Mouse (Mus musculus): ENCODE measurements at regions not wholly inside any gene's neighbourhood (a gene's known extent, or its start where the extent isn't known, plus 50 kb on each side); places are given as distances from the start of the nearest gene placed in this dataset.

DNA sequence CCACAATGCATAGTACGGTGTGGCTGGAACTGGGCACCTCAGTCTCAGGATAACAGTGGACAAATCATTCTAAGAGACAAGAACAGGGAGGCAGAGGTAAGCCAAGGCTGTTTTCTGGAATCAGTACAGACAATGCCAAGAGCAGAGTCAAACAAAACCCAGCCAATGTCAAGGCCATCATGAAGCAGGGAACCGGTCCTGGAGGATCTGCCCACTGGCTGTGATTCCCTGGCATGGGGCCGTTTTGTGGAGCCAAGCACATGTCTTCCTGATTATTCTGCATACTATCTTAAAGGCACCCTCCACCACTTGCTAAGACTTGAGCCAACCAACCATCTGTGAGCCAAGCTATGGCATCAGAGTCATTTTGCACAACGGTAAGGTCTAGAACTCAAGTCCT, 222.6 kb downstream of the Sec61b start:
- Histone ChIP-seq H3K4me1 (no peaks in the 10 kb centered on the region), H3K27me3 (replicated peaks) (no peaks in the 10 kb centered on the region), H3K27ac (no peak overlapping the region), H3K9me3 (replicated peaks) (no peaks in the 10 kb centered on the region), H3K9ac (no peak overlapping the region), H3K4me3 (no peak overlapping the region), H3K36me3 (no peaks in the 10 kb centered on the region), H3K4me2 (no peak overlapping the region)
- 74% methylated on average over 4 of the region's 4 CpGs for WGBS (ENCODE audit: insufficient replicate concordance)
- ATAC-seq, result no peak

DNA sequence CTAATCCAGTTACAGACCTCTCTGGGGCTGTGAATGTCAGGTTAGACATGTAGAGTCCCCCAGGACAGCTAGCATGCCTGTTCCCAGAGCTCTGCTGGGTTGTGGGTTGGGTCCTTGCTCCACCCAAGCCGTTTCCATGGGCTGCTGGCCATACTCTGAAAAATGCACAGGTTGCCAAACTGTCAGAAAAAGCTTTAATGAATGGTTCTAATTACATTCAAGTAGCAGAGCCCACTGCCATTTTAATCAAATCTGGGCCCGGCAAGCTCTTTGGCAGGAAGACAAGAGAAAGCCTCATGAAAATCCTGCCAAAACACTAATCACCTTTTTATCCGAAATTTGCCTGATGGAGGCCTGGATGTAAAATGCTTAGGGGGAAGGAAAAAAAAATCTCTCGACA, 224.1 kb downstream of the Sec61b start:
- Histone ChIP-seq H3K4me1 (no peaks in the 10 kb centered on the region), H3K4me3 (no peak overlapping the region), H3K27ac (no peak overlapping the region), H3K9me3 (replicated peaks) (no peaks in the 10 kb centered on the region), H3K27me3 (replicated peaks) (no peaks in the 10 kb centered on the region), H3K9ac (no peak overlapping the region), H3K36me3 (no peaks in the 10 kb centered on the region), H3K4me2 (no peak overlapping the region)
- whole genome bisulfite sequencing (ENCODE audit: insufficient replicate concordance), result 54% methylated on average over 4 of the region's 4 CpGs
- no peak for ATAC-seq

DNA sequence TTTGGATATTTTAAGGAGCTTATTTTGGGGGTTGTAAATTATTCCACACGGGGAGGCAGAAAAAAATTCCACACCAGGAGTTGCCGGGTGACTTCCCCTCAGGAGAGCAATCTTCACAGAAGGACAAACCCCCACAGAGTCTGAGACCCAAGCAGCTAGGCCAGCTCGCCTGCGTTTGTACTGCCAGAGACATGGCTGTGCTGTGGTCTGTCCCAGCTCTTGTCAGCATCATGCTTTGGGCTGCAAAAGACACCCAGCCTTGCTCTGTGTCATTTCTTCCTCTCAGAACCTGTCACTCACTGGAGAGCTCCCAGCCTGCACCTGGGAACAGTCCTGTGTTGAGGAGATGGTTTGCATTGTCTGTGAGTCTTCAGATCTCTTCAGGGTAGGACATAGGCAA, 224.5 kb downstream of the Sec61b start:
- 62% methylated on average over 4 of the region's 4 CpGs for WGBS (ENCODE audit: insufficient replicate concordance)
- H3K4me1 ChIP-seq, result no peaks in the 10 kb centered on the region
- H3K36me3 ChIP-seq, result no peaks in the 10 kb centered on the region
- H3K9me3 ChIP-seq (replicated peaks), result no peaks in the 10 kb centered on the region
- no peaks in the 10 kb centered on the region for H3K27me3 ChIP-seq (replicated peaks)
- H3K4me2 ChIP-seq, result no peak overlapping the region
- ATAC-seq, result no peak
- H3K9ac ChIP-seq, result no peak overlapping the region
- H3K27ac ChIP-seq, result no peak overlapping the region
- no peak overlapping the region for H3K4me3 ChIP-seq

DNA sequence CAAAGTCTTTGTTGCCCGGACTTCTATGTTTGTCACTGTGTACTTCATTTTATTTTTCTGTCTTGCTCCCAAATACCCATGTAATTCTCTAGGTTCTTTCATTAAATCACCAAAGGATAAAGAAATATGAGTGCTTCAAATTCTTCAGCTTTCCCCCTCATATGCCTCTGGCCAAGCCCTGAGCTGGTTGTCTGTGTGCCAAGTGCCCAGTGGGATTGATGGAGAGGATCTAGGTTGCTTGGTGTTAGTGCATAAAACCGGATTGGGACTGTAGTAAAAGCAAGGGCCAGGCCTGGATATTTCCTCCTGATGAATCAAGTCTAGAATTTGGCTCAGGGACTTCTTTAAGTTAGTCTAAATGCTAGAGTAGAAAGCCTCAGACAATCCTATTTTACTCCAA, 229.0 kb downstream of the Sec61b start:
- H3K9me3 ChIP-seq (replicated peaks), result no peaks in the 10 kb centered on the region
- 53% methylated on average over 2 of the region's 2 CpGs for WGBS (ENCODE audit: insufficient replicate concordance)
- no peak overlapping the region for H3K4me2 ChIP-seq
- no peak overlapping the region for H3K4me3 ChIP-seq
- no peaks in the 10 kb centered on the region for H3K4me1 ChIP-seq
- H3K27me3 ChIP-seq (replicated peaks), result no peaks in the 10 kb centered on the region
- no peaks in the 10 kb centered on the region for H3K36me3 ChIP-seq
- H3K27ac ChIP-seq, result no peak overlapping the region
- H3K9ac ChIP-seq, result no peak overlapping the region
- no peak for ATAC-seq

DNA sequence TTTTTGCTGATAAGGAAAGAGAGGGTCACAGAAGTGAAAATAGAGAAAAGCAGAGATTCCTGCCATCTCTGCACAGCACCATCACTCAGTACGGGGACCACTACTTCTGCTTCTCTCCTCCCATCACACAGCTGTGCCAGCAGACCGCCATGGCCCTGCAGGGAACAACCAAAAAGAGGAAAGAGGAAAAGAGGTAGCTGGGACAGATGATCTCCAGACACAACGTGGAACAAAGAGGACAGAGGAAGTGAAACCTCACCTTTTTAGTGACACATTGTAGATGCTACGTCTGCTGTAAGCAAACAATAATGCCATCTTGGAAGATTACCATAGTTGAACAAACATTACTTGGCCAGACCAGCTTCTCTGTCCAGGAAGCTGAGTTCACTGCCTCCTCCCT, 230.1 kb downstream of the Sec61b start:
- H3K9ac ChIP-seq, result no peak overlapping the region
- no peak for ATAC-seq
- WGBS (ENCODE audit: insufficient replicate concordance), result 28% methylated on average over 4 of the region's 4 CpGs

DNA sequence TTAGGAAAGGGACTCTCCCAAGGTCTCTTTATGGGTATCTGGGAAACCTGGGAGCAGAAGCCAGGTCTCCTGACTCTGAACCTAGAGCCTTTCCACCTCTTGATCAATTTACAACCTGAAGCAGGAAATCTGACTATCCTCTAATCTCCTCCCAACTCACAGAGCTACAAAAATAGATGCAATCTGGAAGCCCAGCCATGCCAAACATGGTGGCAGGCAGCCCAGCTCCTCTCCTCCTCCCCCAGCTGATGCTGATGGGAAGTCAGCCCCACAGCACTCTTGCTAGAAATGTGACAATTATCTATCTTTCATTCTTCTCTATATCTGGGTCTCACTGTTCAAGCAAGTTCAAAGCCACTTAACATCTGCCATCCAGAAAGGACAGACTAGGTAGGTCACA, 233.5 kb downstream of the Sec61b start:
- Histone ChIP-seq H3K4me1 (no peaks in the 10 kb centered on the region), H3K9me3 (replicated peaks) (no peaks in the 10 kb centered on the region), H3K4me3 (no peak overlapping the region), H3K4me2 (no peak overlapping the region), H3K27me3 (replicated peaks) (no peaks in the 10 kb centered on the region), H3K9ac (no peak overlapping the region), H3K36me3 (no peaks in the 10 kb centered on the region), H3K27ac (no peak overlapping the region)
- no peak for ATAC-seq

More for the DNA sequence above, 230.1 kb downstream of the Sec61b start:
- Histone ChIP-seq H3K36me3 (no peaks in the 10 kb centered on the region), H3K4me1 (no peaks in the 10 kb centered on the region), H3K27me3 (replicated peaks) (no peaks in the 10 kb centered on the region), H3K9me3 (replicated peaks) (no peaks in the 10 kb centered on the region), H3K4me3 (no peak overlapping the region), H3K27ac (no peak overlapping the region), H3K4me2 (no peak overlapping the region)

DNA sequence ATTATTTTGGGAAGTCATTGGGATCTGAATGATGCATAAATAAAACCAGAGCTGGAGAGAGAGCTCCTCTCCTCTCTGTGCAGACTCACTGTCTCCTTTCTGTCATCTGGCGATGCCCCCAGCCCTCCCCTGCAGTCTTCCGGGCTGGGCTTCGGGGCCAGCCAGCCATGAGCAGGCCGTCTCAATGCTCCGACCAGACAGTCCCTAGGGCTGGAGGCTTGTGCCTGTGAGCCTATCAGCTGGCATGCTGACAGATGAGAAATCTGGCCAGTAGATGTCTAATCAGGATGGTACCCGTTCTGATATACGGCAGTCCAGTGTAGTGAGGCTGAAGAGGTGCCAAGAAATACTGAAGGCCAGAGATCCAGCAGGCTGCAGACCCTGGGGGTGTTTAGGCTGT, 238.9 kb downstream of the Sec61b start:
- H3K4me3 ChIP-seq, result no peak overlapping the region
- ATAC-seq, result no peak

DNA sequence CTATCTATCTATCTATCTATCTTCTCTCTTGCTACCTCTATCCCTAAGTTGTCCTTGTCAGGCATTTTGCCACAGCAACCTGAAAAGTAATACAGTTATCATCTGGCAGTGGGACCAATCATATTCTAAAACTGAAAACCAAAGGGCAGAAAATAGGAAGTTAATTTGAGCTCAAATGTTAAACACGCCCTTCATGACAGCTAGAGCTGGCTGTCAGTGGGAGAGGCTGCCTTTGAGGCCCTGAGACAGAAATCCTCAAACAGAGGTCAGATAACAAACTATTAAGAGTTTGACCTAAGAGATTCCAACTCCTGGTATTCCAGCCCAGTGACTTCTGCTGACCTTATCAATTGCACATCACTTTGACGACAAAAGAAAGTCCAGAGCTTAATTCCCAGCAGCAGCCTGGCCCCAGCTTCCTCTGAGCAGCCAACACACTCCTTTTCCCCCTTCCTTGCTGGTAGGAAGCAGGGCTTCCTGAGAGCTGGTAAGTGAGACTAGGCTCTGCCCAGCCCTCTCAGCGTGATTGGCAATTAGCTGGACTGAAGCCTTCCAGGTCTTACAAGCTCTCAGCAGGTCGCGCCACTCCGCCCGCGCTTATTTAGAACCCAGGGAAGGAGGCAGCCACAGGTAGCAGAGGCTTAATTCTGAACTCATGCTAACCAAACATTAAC, 250.0 kb downstream of the Sec61b start:
- 0 out of 2 replicates have a peak, but pooled peaks cover 3% of the 10 kb centered on the region for H3K27me3 ChIP-seq (replicated peaks)
- no peak for ATAC-seq
- no peak overlapping the region for H3K4me3 ChIP-seq
- no peaks in the 10 kb centered on the region for H3K9me3 ChIP-seq (replicated peaks)
- no peak overlapping the region for H3K9ac ChIP-seq
- H3K4me1 ChIP-seq, result 0 out of 2 replicates have a peak, but pooled peaks cover 3% of the 10 kb centered on the region
- WGBS (ENCODE audit: insufficient replicate concordance), result 18% methylated on average over 8 of the region's 8 CpGs
- no peak overlapping the region for H3K27ac ChIP-seq
- H3K4me2 ChIP-seq, result no peak overlapping the region
- no peaks in the 10 kb centered on the region for H3K36me3 ChIP-seq

More for the DNA sequence above, 238.9 kb downstream of the Sec61b start:
- H3K4me2 ChIP-seq, result no peak overlapping the region
- no peak overlapping the region for H3K27ac ChIP-seq
- H3K4me1 ChIP-seq, result no peaks in the 10 kb centered on the region
- 66% methylated on average over 7 of the region's 7 CpGs for WGBS (ENCODE audit: insufficient replicate concordance)
- H3K9ac ChIP-seq, result no peak overlapping the region
- H3K9me3 ChIP-seq (replicated peaks), result no peaks in the 10 kb centered on the region
- H3K27me3 ChIP-seq (replicated peaks), result no peaks in the 10 kb centered on the region
- H3K36me3 ChIP-seq, result no peaks in the 10 kb centered on the region

DNA sequence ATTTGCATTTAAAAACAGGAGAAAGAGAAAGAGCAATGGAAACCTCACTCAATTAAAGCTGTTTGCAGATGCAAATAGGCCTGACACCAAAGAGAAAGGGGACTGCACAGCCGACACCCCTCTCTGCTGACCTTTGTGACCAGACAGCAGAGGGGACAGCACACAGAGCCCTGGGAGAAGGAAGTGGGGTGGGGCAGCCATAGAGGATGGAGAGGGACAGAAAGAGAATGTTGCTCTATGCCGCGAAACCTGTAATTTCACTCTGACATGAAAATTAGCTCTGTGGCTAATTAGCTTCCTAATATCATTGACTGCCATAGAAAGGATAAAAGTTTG, 250.5 kb downstream of the Sec61b start:
- Histone ChIP-seq H3K9me3 (replicated peaks) (no peaks in the 10 kb centered on the region), H3K27ac (no peak overlapping the region), H3K9ac (no peak overlapping the region), H3K36me3 (no peaks in the 10 kb centered on the region), H3K4me2 (no peak overlapping the region), H3K4me1 (0 out of 2 replicates have a peak, but pooled peaks cover 3% of the 10 kb centered on the region), H3K4me3 (no peak overlapping the region), H3K27me3 (replicated peaks) (0 out of 2 replicates have a peak, but pooled peaks cover 3% of the 10 kb centered on the region)
- ATAC-seq, result no peak
- 35% methylated on average over 3 of the region's 3 CpGs for WGBS (ENCODE audit: insufficient replicate concordance)

DNA sequence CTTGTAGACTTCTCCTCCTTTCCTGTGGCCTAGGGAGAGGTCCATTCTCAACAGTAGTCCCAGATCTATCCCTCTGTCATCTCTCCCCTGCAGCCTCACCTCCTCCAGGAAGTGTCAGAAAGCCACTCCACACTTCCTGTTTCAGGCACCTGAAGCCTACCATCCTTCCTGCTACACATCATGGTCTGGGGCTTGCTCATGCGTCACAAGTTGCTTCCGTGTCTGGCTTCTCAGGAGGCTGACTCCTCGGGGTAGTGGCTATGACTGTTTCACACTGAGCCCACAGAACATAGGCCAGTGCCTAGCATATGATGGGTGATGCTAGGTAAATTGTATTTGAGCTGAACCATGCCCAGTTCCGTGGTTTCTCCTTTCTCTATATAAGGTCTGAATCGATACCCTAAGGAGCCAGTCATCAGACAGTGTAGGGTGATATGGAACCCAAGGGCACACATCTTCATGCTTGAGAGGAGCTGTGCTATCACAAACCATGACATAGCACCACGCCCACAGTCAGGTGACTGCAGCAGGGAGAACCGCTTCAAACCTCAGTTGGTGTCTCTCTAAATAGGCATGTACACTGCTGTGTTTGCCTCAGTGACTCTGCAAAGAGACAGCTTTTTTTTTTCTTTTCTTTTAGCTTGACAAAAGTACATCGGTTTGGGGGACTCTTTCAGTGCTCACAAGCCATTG, 272.2 kb downstream of the Sec61b start:
- WGBS (ENCODE audit: insufficient replicate concordance), result 55% methylated on average over 8 of the region's 8 CpGs
- no peaks in the 10 kb centered on the region for H3K36me3 ChIP-seq
- no peak overlapping the region for H3K4me3 ChIP-seq
- ATAC-seq, result no peak
- H3K9me3 ChIP-seq (replicated peaks), result no peaks in the 10 kb centered on the region
- H3K4me2 ChIP-seq, result no peak overlapping the region
- no peaks in the 10 kb centered on the region for H3K4me1 ChIP-seq
- no peak overlapping the region for H3K27ac ChIP-seq
- no peak overlapping the region for H3K9ac ChIP-seq
- no peaks in the 10 kb centered on the region for H3K27me3 ChIP-seq (replicated peaks)

DNA sequence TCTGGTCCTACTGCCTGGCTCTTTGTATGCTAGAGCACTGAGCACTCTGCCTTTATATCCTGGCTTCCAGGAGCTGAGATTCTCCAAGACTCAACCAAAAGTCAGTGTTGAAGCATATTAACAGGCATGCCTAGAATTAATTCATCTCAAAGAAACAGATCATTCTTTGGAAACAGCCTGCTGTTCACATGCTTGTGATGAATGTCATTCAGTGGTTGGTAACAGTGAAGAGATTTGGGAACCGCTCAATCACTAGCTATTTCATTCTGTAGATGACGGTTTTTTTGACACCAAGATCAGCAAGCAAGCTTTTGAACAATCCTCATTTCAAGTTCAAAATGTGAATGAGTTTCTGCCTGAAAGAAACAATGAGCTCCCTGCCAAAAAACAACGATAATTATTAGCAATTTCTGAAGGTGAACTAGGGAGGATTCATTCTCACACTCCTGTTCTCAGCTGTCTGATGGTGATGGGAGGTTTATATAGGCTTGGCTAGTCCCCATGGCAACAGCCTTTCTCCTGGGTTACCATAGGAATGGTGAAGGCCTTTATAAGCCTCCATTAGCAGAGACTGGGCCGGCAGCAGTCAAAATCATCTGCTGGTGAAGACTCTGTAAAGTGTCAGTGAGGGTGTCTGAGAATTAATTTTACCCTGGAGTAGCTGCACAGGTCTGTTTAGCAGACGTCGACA, 272.6 kb upstream of the Nr4a3 start:
- Histone ChIP-seq H3K36me3 (no peaks in the 10 kb centered on the region), H3K4me2 (no peak overlapping the region), H3K9ac (no peak overlapping the region), H3K27me3 (replicated peaks) (no peaks in the 10 kb centered on the region), H3K4me1 (no peaks in the 10 kb centered on the region), H3K27ac (no peak overlapping the region), H3K4me3 (no peak overlapping the region), H3K9me3 (replicated peaks) (no peaks in the 10 kb centered on the region)
- WGBS (ENCODE audit: insufficient replicate concordance), result 58% methylated on average over 6 of the region's 6 CpGs
- no peak for ATAC-seq

DNA sequence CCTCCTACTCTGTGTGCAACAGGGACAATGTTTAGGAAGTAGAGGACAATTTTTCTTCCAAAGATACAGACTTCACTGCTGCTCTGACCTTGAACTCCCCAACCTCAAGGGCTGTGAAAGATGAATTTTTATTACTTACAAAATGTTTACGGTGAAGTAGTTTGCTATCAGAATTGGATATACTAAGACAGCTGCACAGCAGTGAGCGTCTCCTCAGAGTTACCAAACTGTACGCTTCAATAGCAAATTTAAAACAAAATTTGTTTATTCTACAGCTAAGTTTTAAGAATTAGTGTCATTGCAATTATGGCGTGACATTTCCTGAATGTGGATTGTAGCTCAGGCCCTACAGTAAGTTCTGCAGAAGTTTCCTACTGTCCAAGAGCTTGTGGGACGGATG, 270.3 kb upstream of the Nr4a3 start:
- H3K27ac ChIP-seq, result no peak overlapping the region
- H3K4me1 ChIP-seq, result no peaks in the 10 kb centered on the region
- H3K4me3 ChIP-seq, result no peak overlapping the region
- H3K36me3 ChIP-seq, result no peaks in the 10 kb centered on the region
- H3K9me3 ChIP-seq (replicated peaks), result no peaks in the 10 kb centered on the region
- no peak overlapping the region for H3K4me2 ChIP-seq
- H3K27me3 ChIP-seq (replicated peaks), result no peaks in the 10 kb centered on the region
- H3K9ac ChIP-seq, result no peak overlapping the region
- ATAC-seq, result no peak
- WGBS (ENCODE audit: insufficient replicate concordance), result 62% methylated on average over 5 of the region's 5 CpGs

Data from liver, embryonic 12.5 days (tissue).